Mouse (Mus musculus): ENCODE measurements at regions not wholly inside any gene's neighbourhood (a gene's known extent, or its start where the extent isn't known, plus 50 kb on each side); places are given as distances from the start of the nearest gene placed in this dataset.

- WGBS: 96% methylated on average over 2 of the region's 2 CpGs
- H3K27me3 ChIP-seq (ENCODE audit: control insufficient read depth, insufficient read depth, low read length): no peaks in the 10 kb centered on the region
- H3K27ac ChIP-seq (ENCODE audit: low read depth, low read length): no peak overlapping the region
- no peak overlapping the region for H3K4me2 ChIP-seq (ENCODE audit: low read depth)
- ATAC-seq (ENCODE audit: insufficient read depth, low FRiP score, low TSS enrichment): no peak
- no peak overlapping the region for H3K4me3 ChIP-seq (ENCODE audit: low read depth, low read length)
- no peaks in the 10 kb centered on the region for H3K4me1 ChIP-seq (ENCODE audit: control insufficient read depth, insufficient read depth, low read length)
- H3K9ac ChIP-seq (ENCODE audit: low read length): no peak overlapping the region
- DNase-seq (ENCODE audit: low spot score): no peak
- H3K36me3 ChIP-seq (ENCODE audit: control insufficient read depth, insufficient read depth, low read length): no peaks in the 10 kb centered on the region
- no peaks in the 10 kb centered on the region for H3K9me3 ChIP-seq (ENCODE audit: control insufficient read depth, low read length)
Observed at GRCm38 (mm10) chr10:96925771-96926170, 309.0 kb downstream of the Btg1 start.

DNA sequence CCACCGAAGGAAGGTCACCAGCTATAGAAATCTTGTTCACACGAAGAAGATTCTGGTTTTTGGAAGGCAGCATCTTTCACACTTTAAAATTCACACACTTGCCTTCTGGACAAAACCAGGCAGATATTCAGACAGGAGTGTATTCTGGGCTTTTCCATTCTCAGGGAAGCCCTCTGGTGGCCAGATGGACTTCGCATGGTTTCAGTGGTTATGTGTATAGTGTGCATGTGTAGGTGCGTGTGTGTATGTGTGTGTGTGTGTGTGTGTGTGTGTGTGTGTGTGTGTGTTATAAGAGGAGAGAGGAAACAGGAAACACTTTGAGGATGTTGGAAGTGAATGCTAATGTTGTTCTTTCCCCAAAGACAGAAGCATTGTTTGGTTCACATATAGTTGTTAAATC lies 317.9 kb downstream of the Btg1 start:
- peak; percentile 58 for DNase-seq (ENCODE audit: low spot score)
- Histone ChIP-seq H3K27me3 (ENCODE audit: control insufficient read depth, insufficient read depth, low read length) (no peaks in the 10 kb centered on the region), H3K9ac (ENCODE audit: low read length) (no peak overlapping the region), H3K9me3 (ENCODE audit: control insufficient read depth, low read length) (no peaks in the 10 kb centered on the region), H3K4me3 (ENCODE audit: low read depth, low read length) (no peak overlapping the region), H3K36me3 (ENCODE audit: control insufficient read depth, insufficient read depth, low read length) (no peaks in the 10 kb centered on the region), H3K4me1 (ENCODE audit: control insufficient read depth, insufficient read depth, low read length) (no peaks in the 10 kb centered on the region), H3K27ac (ENCODE audit: low read depth, low read length) (no peak overlapping the region), H3K4me2 (ENCODE audit: low read depth) (no peak overlapping the region)
- WGBS: 81% methylated on average over 4 of the region's 4 CpGs
- no peak for ATAC-seq (ENCODE audit: insufficient read depth, low FRiP score, low TSS enrichment)

DNA sequence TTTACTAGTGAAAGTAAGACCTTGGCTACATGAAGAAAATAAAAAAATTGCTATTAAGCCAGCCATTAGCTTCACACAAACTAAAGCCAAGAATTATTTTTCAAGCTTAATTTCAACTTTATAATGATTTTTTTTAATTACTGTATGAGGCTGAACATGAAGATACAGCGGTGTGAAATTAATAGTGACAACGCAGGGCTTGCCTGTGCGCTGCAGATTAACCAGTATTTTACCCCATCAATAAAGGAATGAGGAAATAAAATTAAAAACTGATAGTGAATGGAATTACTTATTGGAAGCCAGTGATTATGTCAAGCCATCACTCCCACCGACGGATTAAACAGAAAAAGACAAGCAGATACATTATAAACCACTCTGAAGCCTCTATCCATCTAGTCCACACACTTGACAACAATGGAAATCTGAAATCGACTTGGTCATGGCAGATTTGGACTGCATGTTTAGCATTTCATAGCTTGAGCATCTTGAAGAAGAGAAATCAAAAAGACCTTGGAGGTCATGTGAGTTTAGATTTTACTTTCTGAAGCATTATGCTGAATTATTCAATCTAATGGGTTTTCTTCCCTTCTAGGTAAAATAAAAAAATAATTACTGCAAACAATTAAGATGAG lies 324.2 kb downstream of the Btg1 start:
- Histone ChIP-seq H3K27ac (ENCODE audit: low read depth, low read length) (no peak overlapping the region), H3K36me3 (ENCODE audit: control insufficient read depth, insufficient read depth, low read length) (no peaks in the 10 kb centered on the region), H3K27me3 (ENCODE audit: control insufficient read depth, insufficient read depth, low read length) (no peaks in the 10 kb centered on the region), H3K4me1 (ENCODE audit: control insufficient read depth, insufficient read depth, low read length) (no peaks in the 10 kb centered on the region), H3K4me2 (ENCODE audit: low read depth) (no peak overlapping the region), H3K4me3 (ENCODE audit: low read depth, low read length) (no peak overlapping the region), H3K9ac (ENCODE audit: low read length) (no peak overlapping the region), H3K9me3 (ENCODE audit: control insufficient read depth, low read length) (no peaks in the 10 kb centered on the region)
- 90% methylated on average over 6 of the region's 6 CpGs for WGBS
- no peak for ATAC-seq (ENCODE audit: insufficient read depth, low FRiP score, low TSS enrichment)
- no peak for DNase-seq (ENCODE audit: low spot score)

GRCm38 (mm10) chr10:96944229-96944628 lies 327.4 kb downstream of the Btg1 start:
- Histone ChIP-seq H3K36me3 (ENCODE audit: control insufficient read depth, insufficient read depth, low read length) (no peaks in the 10 kb centered on the region), H3K4me3 (ENCODE audit: low read depth, low read length) (no peak overlapping the region), H3K27ac (ENCODE audit: low read depth, low read length) (no peak overlapping the region), H3K4me2 (ENCODE audit: low read depth) (no peak overlapping the region), H3K4me1 (ENCODE audit: control insufficient read depth, insufficient read depth, low read length) (no peaks in the 10 kb centered on the region), H3K9me3 (ENCODE audit: control insufficient read depth, low read length) (no peaks in the 10 kb centered on the region), H3K9ac (ENCODE audit: low read length) (no peak overlapping the region), H3K27me3 (ENCODE audit: control insufficient read depth, insufficient read depth, low read length) (no peaks in the 10 kb centered on the region)
- ATAC-seq (ENCODE audit: insufficient read depth, low FRiP score, low TSS enrichment) (no peak), DNase-seq (ENCODE audit: low spot score) (no peak)
- 83% methylated on average over 7 of the region's 7 CpGs for WGBS

GRCm38 (mm10) chr10:96947971-96948370 lies 331.2 kb downstream of the Btg1 start:
- Histone ChIP-seq H3K4me1 (ENCODE audit: control insufficient read depth, insufficient read depth, low read length) (no peaks in the 10 kb centered on the region), H3K4me3 (ENCODE audit: low read depth, low read length) (no peak overlapping the region), H3K9ac (ENCODE audit: low read length) (no peak overlapping the region), H3K36me3 (ENCODE audit: control insufficient read depth, insufficient read depth, low read length) (no peaks in the 10 kb centered on the region), H3K27ac (ENCODE audit: low read depth, low read length) (no peak overlapping the region), H3K9me3 (ENCODE audit: control insufficient read depth, low read length) (no peaks in the 10 kb centered on the region), H3K27me3 (ENCODE audit: control insufficient read depth, insufficient read depth, low read length) (no peaks in the 10 kb centered on the region), H3K4me2 (ENCODE audit: low read depth) (no peak overlapping the region)
- 96% methylated on average over 3 of the region's 3 CpGs for WGBS
- ATAC-seq (ENCODE audit: insufficient read depth, low FRiP score, low TSS enrichment) (no peak), DNase-seq (ENCODE audit: low spot score) (no peak)

DNA sequence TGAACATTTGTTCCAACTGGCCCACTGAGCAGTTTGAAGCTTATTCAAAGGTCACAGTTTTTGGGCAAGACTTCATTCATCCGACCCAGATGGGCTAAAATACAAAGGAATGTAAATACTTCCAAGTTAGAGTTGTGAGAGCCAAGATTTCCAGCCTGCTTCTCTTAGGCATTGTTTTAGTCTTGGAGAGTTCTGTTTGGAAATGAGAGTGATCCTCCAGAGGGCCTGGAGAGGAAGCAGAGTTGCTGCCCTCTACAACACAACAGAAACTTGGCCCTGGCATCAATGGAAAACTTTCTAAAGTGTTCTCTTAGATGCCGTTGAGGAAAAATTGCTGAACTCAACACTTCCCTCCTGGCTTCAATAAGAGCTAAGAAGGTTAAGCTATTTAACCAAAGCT lies 332.1 kb downstream of the Btg1 start:
- Histone ChIP-seq H3K4me1 (ENCODE audit: control insufficient read depth, insufficient read depth, low read length) (no peaks in the 10 kb centered on the region), H3K27ac (ENCODE audit: low read depth, low read length) (no peak overlapping the region), H3K9me3 (ENCODE audit: control insufficient read depth, low read length) (no peaks in the 10 kb centered on the region), H3K36me3 (ENCODE audit: control insufficient read depth, insufficient read depth, low read length) (no peaks in the 10 kb centered on the region), H3K9ac (ENCODE audit: low read length) (no peak overlapping the region), H3K27me3 (ENCODE audit: control insufficient read depth, insufficient read depth, low read length) (no peaks in the 10 kb centered on the region), H3K4me3 (ENCODE audit: low read depth, low read length) (no peak overlapping the region), H3K4me2 (ENCODE audit: low read depth) (no peak overlapping the region)
- WGBS: 86% methylated on average over 2 of the region's 2 CpGs
- ATAC-seq (ENCODE audit: insufficient read depth, low FRiP score, low TSS enrichment): no peak
- no peak for DNase-seq (ENCODE audit: low spot score)

DNA sequence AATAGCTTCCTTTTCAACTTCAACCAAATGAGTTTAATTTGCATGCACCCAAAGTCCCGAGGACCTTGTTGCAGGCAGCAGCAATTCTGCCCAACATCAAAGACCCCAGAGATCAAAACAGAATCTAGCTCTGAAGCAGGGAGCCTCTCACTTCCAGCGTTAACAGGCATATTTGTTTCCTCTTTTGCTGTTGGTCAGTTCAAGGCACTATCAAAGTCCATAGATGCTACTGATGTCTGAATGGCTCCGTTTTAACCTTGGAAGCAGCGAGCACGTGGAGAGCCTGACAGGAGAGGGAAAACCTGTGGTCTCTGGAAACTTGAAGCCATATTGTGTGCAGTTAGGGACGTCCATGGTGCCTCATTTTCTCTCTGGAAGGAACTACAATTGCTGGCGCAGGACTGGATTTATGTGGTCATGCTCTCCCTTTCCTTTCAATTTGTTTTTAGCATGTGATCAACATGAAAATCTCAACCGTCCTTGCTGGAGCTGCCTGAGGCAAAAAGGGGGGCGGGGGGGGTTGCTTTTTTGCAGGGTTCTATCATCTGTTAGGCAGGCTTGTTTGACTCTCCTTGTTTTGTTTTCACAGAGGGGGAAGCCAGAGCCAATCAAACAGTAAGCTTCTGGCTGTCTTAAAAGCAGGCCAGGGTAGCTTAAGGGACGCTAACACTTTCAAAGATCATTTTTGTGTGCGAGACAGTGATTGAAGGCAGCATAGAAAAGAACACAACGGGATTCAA lies 338.4 kb downstream of the Btg1 start:
- 0 out of 2 replicates have a peak overlapping the region, but pooled peaks have one; percentile 45 for H3K27ac ChIP-seq (ENCODE audit: low read depth, low read length)
- 0 out of 2 replicates have a peak, but pooled peaks cover 3% of the 10 kb centered on the region for H3K4me1 ChIP-seq (ENCODE audit: control insufficient read depth, insufficient read depth, low read length)
- H3K4me3 ChIP-seq (ENCODE audit: low read depth, low read length): no peak overlapping the region
- H3K36me3 ChIP-seq (ENCODE audit: control insufficient read depth, insufficient read depth, low read length): no peaks in the 10 kb centered on the region
- no peak overlapping the region for H3K9ac ChIP-seq (ENCODE audit: low read length)
- DNase-seq (ENCODE audit: low spot score) (peak; percentile 61), ATAC-seq (ENCODE audit: insufficient read depth, low FRiP score, low TSS enrichment) (peak; percentile 72)
- no peaks in the 10 kb centered on the region for H3K9me3 ChIP-seq (ENCODE audit: control insufficient read depth, low read length)
- 19% methylated on average over 12 of the region's 12 CpGs for WGBS
- peak overlapping the region; percentile 25; the same call in 1 of the 2 replicates for H3K4me2 ChIP-seq (ENCODE audit: low read depth)
- H3K27me3 ChIP-seq (ENCODE audit: control insufficient read depth, insufficient read depth, low read length): no peaks in the 10 kb centered on the region

DNA sequence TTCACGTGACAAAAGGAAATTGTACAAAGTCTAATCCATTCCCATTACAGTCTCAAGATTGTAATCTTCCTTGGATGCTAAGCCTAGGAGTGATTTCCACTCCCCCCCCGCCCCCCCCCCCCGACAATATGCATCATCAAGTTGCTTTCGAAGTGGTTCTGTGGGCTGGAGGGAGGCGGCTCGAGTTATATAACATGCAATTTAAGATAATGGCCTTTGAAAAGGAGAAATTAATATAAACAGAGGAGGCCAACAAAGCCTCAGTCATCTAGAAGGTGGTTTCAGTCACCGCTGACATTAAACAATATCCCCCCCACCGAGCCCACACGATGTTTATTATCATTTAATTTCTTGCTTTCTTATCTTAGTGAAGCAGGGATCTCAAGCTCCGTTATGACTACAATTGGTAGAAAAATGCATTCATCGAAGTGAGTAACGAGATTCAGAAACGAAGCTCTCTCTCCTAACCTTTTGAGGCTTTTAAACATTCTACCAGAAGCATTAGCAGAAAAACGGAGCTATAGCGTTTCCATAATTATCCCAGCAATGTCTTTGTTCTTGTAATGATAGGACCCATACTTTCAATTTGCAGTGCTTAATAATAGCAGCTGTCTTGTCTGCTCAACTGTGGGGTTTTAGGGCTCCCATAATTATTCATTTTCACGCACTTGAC lies 339.1 kb downstream of the Btg1 start:
- Histone ChIP-seq H3K9ac (ENCODE audit: low read length) (no peak overlapping the region), H3K27ac (ENCODE audit: low read depth, low read length) (peak overlapping the region; percentile 45; the same call in 1 of the 2 replicates), H3K4me1 (ENCODE audit: control insufficient read depth, insufficient read depth, low read length) (0 out of 2 replicates have a peak, but pooled peaks cover 3% of the 10 kb centered on the region), H3K36me3 (ENCODE audit: control insufficient read depth, insufficient read depth, low read length) (no peaks in the 10 kb centered on the region), H3K4me3 (ENCODE audit: low read depth, low read length) (no peak overlapping the region), H3K27me3 (ENCODE audit: control insufficient read depth, insufficient read depth, low read length) (no peaks in the 10 kb centered on the region), H3K9me3 (ENCODE audit: control insufficient read depth, low read length) (no peaks in the 10 kb centered on the region), H3K4me2 (ENCODE audit: low read depth) (peak overlapping the region; percentile 25; the same call in 1 of the 2 replicates)
- DNase-seq (ENCODE audit: low spot score) (no peak), ATAC-seq (ENCODE audit: insufficient read depth, low FRiP score, low TSS enrichment) (peak; percentile 76)
- WGBS: 33% methylated on average over 16 of the region's 16 CpGs
